Mouse (Mus musculus) CH12.LX (cell line): ENCODE data around the gene Hoxc8. TPM values are rescaled to one million over a fixed set of nuclear protein-coding genes. Genes with fewer than 3 reads are reported as not detected.

ENCODE experiments used
- DNase-seq: peaks from one replicate; pipeline ENCODE4 v3.0.0-alpha.2; 2013; ENCODE audit errors: extremely low read depth
- H3K27ac ChIP-seq: 2 replicates; pipeline ENCODE4 v1.5.1; 2012; ENCODE audit warnings: low read depth, mild to moderate bottlenecking, control low read depth, moderate library complexity; ENCODE audit not compliant: insufficient read depth
- H3K27me3 ChIP-seq: replicated peaks from 2 replicates; pipeline ENCODE3; 2012; ENCODE audit warnings: inconsistent platforms
- H3K36me3 ChIP-seq, 2 experiments: replicated peaks in 1 of 2; 2 replicates each; pipeline versions ENCODE3 to v1.6.1; 2012; ENCODE audit warnings: inconsistent platforms in 1 of 2, low read length in 1 of 2, mild to moderate bottlenecking in 1 of 2, mixed read lengths in 1 of 2, moderate library complexity in 1 of 2; ENCODE audit not compliant: control insufficient read depth in 1 of 2, insufficient read depth in 1 of 2
- H3K4me1 ChIP-seq, 2 experiments: 2 replicates each; pipeline ENCODE4 v1.6.1; 2012; ENCODE audit warnings: inconsistent platforms in 1 of 2, moderate library complexity in 1 of 2; ENCODE audit not compliant: insufficient read depth in 2 of 2, control insufficient read depth in 1 of 2
- H3K4me2 ChIP-seq: 2 replicates; pipeline ENCODE4 v1.6.1; 2012; ENCODE audit warnings: low read depth, mild to moderate bottlenecking, control low read depth; ENCODE audit not compliant: poor library complexity, insufficient read depth, severe bottlenecking
- H3K4me3 ChIP-seq, 3 experiments: fragments of 150-350 bp in 1 of 3; sonication (generic) in 1 of 3; replicated peaks in 1 of 3; 2 replicates each; pipeline versions ENCODE3 to v1.5.1; 2011 to 2012; ENCODE audit warnings: low read depth in 2 of 3, low read length in 2 of 3, mild to moderate bottlenecking in 2 of 3, moderate library complexity in 2 of 3, control low read depth in 1 of 3, improper control_type of control experiment in 1 of 3, inconsistent platforms in 1 of 3, mixed read lengths in 1 of 3; ENCODE audit not compliant: poor library complexity in 1 of 3
- H3K79me2 ChIP-seq: replicated peaks from 2 replicates; pipeline ENCODE4 v1.6.1; 2012; ENCODE audit warnings: mild to moderate bottlenecking, moderate library complexity; ENCODE audit not compliant: control insufficient read depth, poor library complexity, insufficient read depth, severe bottlenecking; ENCODE audit errors: extremely low read depth
- H3K9ac ChIP-seq: 2 replicates; pipeline ENCODE4 v1.6.1; 2012; ENCODE audit warnings: low read depth, mild to moderate bottlenecking, control low read depth, moderate library complexity; ENCODE audit not compliant: insufficient read depth
- H3K9me3 ChIP-seq: replicated peaks from 2 replicates; pipeline ENCODE3; 2012; ENCODE audit warnings: low read length, inconsistent platforms, mixed read lengths
- E2F4 ChIP-seq: IDR thresholded peaks from 2 replicates; pipeline ENCODE4 v1.6.1; 2011; ENCODE audit warnings: low read depth, low read length, improper control_type of control experiment; ENCODE audit not compliant: insufficient replicate concordance
- EP300 ChIP-seq: IDR thresholded peaks from 2 replicates; pipeline ENCODE4 v1.6.1; 2011; ENCODE audit warnings: low read length, improper control_type of control experiment
- ETS1 ChIP-seq: conservative IDR thresholded peaks from 2 replicates; pipeline ENCODE4 v1.6.1; 2012; ENCODE audit warnings: low read depth, mild to moderate bottlenecking, inconsistent platforms, low read length, improper control_type of control experiment, moderate library complexity
- GABPA ChIP-seq: IDR thresholded peaks from 2 replicates; pipeline ENCODE4 v1.6.1; 2012; ENCODE audit warnings: low read depth, low read length, improper control_type of control experiment, inconsistent platforms; ENCODE audit not compliant: insufficient replicate concordance
- IRF4 ChIP-seq: IDR thresholded peaks from 2 replicates; pipeline ENCODE4 v1.6.1; 2014; ENCODE audit warnings: low read depth, mild to moderate bottlenecking, inconsistent platforms, low read length, improper control_type of control experiment
- MAFK ChIP-seq: IDR thresholded peaks from 2 replicates; pipeline ENCODE4 v1.6.1; 2011; ENCODE audit warnings: low read length, improper control_type of control experiment; ENCODE audit not compliant: insufficient replicate concordance
- MXI1 ChIP-seq: IDR thresholded peaks from 2 replicates; pipeline ENCODE4 v1.6.1; 2011; ENCODE audit warnings: mild to moderate bottlenecking, low read depth, low read length, improper control_type of control experiment
- MYC ChIP-seq: IDR thresholded peaks from 2 replicates; pipeline ENCODE4 v1.6.1; 2011; ENCODE audit warnings: low read depth, mild to moderate bottlenecking, improper control_type of control experiment, low read length
- NELFE ChIP-seq: IDR thresholded peaks from 2 replicates; pipeline ENCODE4 v1.6.1; 2011; ENCODE audit warnings: low read depth, low read length, improper control_type of control experiment
- NRF1 ChIP-seq: IDR thresholded peaks from 2 replicates; pipeline ENCODE4 v1.6.1; 2014; ENCODE audit warnings: low read depth, mild to moderate bottlenecking, inconsistent platforms, low read length, improper control_type of control experiment, moderate library complexity
- PAX5 ChIP-seq: IDR thresholded peaks from 2 replicates; pipeline ENCODE4 v1.6.1; 2012; ENCODE audit warnings: low read length, inconsistent platforms, mixed read lengths
- RAD21 ChIP-seq: IDR thresholded peaks from 2 replicates; pipeline ENCODE4 v1.6.1; 2011; ENCODE audit warnings: low read depth, mild to moderate bottlenecking, low read length, improper control_type of control experiment, moderate library complexity
- SMC3 ChIP-seq: IDR thresholded peaks from 2 replicates; pipeline ENCODE4 v1.6.1; 2011; ENCODE audit warnings: low read depth, low read length, improper control_type of control experiment
- TBP ChIP-seq: conservative IDR thresholded peaks from 2 replicates; pipeline ENCODE4 v1.6.1; 2011; ENCODE audit warnings: low read depth, low read length, improper control_type of control experiment
- ZKSCAN1 ChIP-seq: IDR thresholded peaks from 2 replicates; pipeline ENCODE4 v1.6.1; 2012; ENCODE audit warnings: low read depth, inconsistent platforms, low read length, improper control_type of control experiment, borderline replicate concordance
- ZNF384 ChIP-seq: IDR thresholded peaks from 2 replicates; pipeline ENCODE4 v1.6.1; 2012; ENCODE audit warnings: low read depth, low read length, improper control_type of control experiment, inconsistent platforms
- dilution Hi-C: fragments of 300-500 bp; cut with MboI; formaldehyde crosslinking; loops from 2 replicates; pipeline ENCODE4 v1.14.3; 2020; ENCODE audit warnings: low sequenced_read_pairs; ENCODE audit not compliant: extremely low pct_unique_long_range_greater_than_20kb, extremely low pct_ligation_motif_present
- in situ Hi-C: fragments of 300-500 bp; cut with MboI; formaldehyde crosslinking; loops from 3 replicates; pipeline ENCODE4 v1.14.3; 2019; ENCODE audit warnings: low sequenced_read_pairs, low pct_ligation_motif_present, low pct_unique_long_range_greater_than_20kb, mixed read lengths
- polyA plus RNA-seq: library from polyadenylated mRNA; unstranded; fragments of >175 nt; gene quantifications from 2 replicates; pipeline ENCODE4 v1.2.1, GENCODE M21; 2012; ENCODE audit warnings: low read depth; ENCODE audit not compliant: insufficient read length
- total RNA-seq, 2 experiments: library from RNA; depleted of rRNA; stranded (reverse); fragments of 300-350 nt in 1 of 2; fragments of >200 nt in 1 of 2; gene quantifications; 2 replicates each; pipeline ENCODE4 v1.2.3; 2012 to 2014

Gene Hoxc8
- total and polyA plus RNA-seq, 3 experiments, result not detected

DNA sequence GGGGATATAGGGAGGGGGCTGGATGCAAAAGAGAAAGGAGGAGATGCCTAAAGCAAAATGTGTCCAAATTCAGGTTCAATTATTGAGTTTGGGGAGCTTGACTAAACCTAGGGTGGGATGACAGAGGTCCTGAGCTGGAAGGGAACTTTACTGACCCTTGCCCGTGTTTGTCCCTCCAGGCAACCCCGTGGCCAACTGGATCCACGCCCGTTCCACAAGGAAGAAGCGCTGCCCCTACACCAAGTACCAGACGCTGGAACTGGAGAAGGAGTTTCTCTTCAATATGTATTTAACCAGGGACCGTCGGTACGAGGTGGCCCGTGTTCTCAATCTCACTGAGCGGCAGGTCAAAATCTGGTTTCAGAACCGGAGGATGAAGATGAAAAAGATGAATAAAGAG, 6.7 kb upstream of the Hoxc8 start:
- Histone ChIP-seq H3K27ac (no peak overlapping the region), H3K9me3 (no peaks in the 10 kb centered on the region), H3K79me2 (no peaks in the 10 kb centered on the region), H3K36me3 (no peaks in the 10 kb centered on the region), H3K27me3 (peaks cover 83% of the 10 kb centered on the region), H3K4me3 (no peak overlapping the region)
- no peak for DNase-seq
- dilution Hi-C loops, result no loop called here
- TF ChIP-seq RAD21, result no peak
- TF ChIP-seq TBP, result no peak
- TF ChIP-seq GABPA, result no peak
- no peak for TF ChIP-seq MAFK
- no peak for TF ChIP-seq ZKSCAN1
- no peak for TF ChIP-seq NRF1
- no peak for TF ChIP-seq PAX5
- no peak for TF ChIP-seq MXI1
- TF ChIP-seq EP300, result no peak
- no peak for TF ChIP-seq E2F4
- no peak for TF ChIP-seq IRF4
- TF ChIP-seq ZNF384, result no peak
- TF ChIP-seq, all 38 proteins: peak for 0
- in situ Hi-C loops, result loop anchor here (10.0 kb wide), 1 partner anchor 331 kb away; the partner anchor contains the start of gene Gpr84
- no peak overlapping the region for H3K9ac ChIP-seq
- peak overlapping the region; percentile 62 for H3K4me2 ChIP-seq
- H3K4me1 ChIP-seq, result peaks cover 1 to 13% of the 10 kb centered on the region in 2 experiments; a peak in 3 of 4 replicates

DNA sequence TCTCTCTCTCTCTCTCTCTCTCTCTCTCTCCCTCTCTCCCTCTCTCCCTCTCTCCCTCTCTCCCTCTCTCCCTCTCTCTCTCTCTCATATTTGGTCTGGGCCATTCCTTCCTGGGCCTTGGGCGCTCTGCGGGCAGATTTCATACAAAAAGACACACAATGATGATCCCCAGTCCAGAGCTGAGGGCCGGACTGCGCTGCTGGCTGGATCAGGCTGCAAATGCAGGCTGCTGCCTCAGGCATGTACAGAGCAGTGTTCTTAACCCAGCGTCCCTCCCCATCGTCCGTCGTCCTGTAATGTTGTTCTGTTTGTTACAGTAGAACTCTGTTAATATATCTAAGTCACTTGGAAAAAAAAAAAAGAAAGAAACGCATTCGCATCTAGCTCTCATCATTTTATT, 5.9 kb upstream of the Hoxc8 start:
- dilution Hi-C loops (no loop called here), in situ Hi-C loops (loop anchor here (10.0 kb wide), 1 partner anchor 330 kb away; the partner anchor contains the start of gene Gpr84)
- no peak overlapping the region for H3K9ac ChIP-seq
- H3K79me2 ChIP-seq, result no peaks in the 10 kb centered on the region
- H3K27me3 ChIP-seq, result peaks cover 76% of the 10 kb centered on the region
- peaks cover 0 to 5% of the 10 kb centered on the region in 2 experiments; a peak in 3 of 4 replicates for H3K4me1 ChIP-seq
- no peak for DNase-seq
- TF ChIP-seq IRF4, result no peak
- no peaks in the 10 kb centered on the region for H3K36me3 ChIP-seq
- no peak overlapping the region for H3K4me2 ChIP-seq
- no peak overlapping the region for H3K27ac ChIP-seq
- H3K4me3 ChIP-seq, result no peak overlapping the region
- no peaks in the 10 kb centered on the region for H3K9me3 ChIP-seq

DNA sequence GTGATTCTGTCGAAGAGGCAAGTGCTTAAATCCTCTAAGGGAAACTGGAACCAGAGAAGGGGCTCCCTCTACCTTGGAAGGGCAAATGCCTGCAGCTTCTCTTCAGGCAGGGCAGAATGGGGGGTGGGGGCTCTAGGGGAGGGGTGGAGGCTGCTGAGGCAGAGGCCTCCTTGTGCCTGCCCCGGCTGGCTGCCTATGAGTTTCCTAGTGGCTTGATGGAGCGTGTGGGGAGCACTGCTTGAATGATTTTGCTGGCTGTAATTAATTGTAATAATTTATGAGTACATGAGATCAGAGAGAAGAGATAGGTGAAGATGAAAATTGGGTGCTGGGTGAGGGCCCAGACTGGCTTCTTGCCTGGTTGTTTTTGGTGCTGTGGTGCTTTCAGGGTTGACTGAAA, 5.5 kb upstream of the Hoxc8 start:
- no peaks in the 10 kb centered on the region for H3K36me3 ChIP-seq
- H3K9me3 ChIP-seq, result no peaks in the 10 kb centered on the region
- H3K4me2 ChIP-seq, result no peak overlapping the region
- dilution Hi-C loops (no loop called here), in situ Hi-C loops (loop anchor here (5.0 to 10.0 kb wide), 2 partner anchors 187 to 330 kb away; partner anchors contain the start of gene Gpr84)
- H3K9ac ChIP-seq, result no peak overlapping the region
- peaks cover 0 to 2% of the 10 kb centered on the region in 2 experiments; a peak in 2 of 4 replicates for H3K4me1 ChIP-seq
- TF ChIP-seq MXI1, result no peak
- no peak for TF ChIP-seq ETS1
- TF ChIP-seq MAFK, result no peak
- no peak for TF ChIP-seq NELFE
- TF ChIP-seq MYC, result no peak
- no peak for TF ChIP-seq ZKSCAN1
- TF ChIP-seq E2F4, result no peak
- no peak for TF ChIP-seq SMC3
- no peak overlapping the region for H3K4me3 ChIP-seq
- H3K79me2 ChIP-seq, result no peaks in the 10 kb centered on the region
- DNase-seq, result no peak
- peaks cover 76% of the 10 kb centered on the region for H3K27me3 ChIP-seq
- no peak overlapping the region for H3K27ac ChIP-seq
